Mouse (Mus musculus) adrenal gland, postnatal 14 days (tissue): ENCODE measurements around the gene Tacc3. TPM values are rescaled to one million over a fixed set of nuclear protein-coding genes. Genes with fewer than 3 reads are reported as not detected.
A peak's percentile ranks its signal among the peaks of the same experiment; 100 is the strongest.

Source experiments
- DNase-seq: peaks from one replicate; pipeline ENCODE4 v3.0.0; 2021; ENCODE audit warnings: mixed read lengths
- total RNA-seq: library from RNA; stranded (reverse); gene quantifications from 2 replicates; pipeline ENCODE4 v1.2.3, GENCODE M21; 2021

The Tacc3 gene
- total RNA-seq, 1 experiment from 2014 or later, result 16.8 TPM

GRCm38 (mm10) chr5:33723019-33723640, 65.2 kb downstream of the Tacc3 start:
- DNase-seq, result peak; percentile 18

GRCm38 (mm10) chr5:33723641-33724465, 65.9 kb downstream of the Tacc3 start:
- DNase-seq, result peak; percentile 19

- DNase-seq, result no peak
Observed at GRCm38 (mm10) chr5:33726081-33726647, 68.2 kb downstream of the Tacc3 start.

- DNase-seq, result no peak
Observed at GRCm38 (mm10) chr5:33726891-33727290, 69.0 kb downstream of the Tacc3 start.

Other genes with a start within 250 kb of the Tacc3 start
- gene Nkx1-1, start 224.2 kb upstream of the Tacc3 start, total RNA-seq, result not detected in 2 replicates
- 26.8 and 27.6 TPM in 2 replicates for gene Fam53a, start 28.5 kb upstream of the Tacc3 start, total RNA-seq
- gene Gm9903, start 28.2 kb upstream of the Tacc3 start, total RNA-seq, result 0.44 and 0.49 TPM in 2 replicates
- gene Slbp, start 5.6 kb upstream of the Tacc3 start, total RNA-seq, result 53.5 and 61.1 TPM in 2 replicates
- 20.0 and 25.1 TPM in 2 replicates for gene Tmem129, start 288 bp downstream of the Tacc3 start, total RNA-seq
- gene Fgfr3, start 63.5 kb downstream of the Tacc3 start, total RNA-seq, result 6.4 and 7.8 TPM in 2 replicates
- gene Letm1, start 124.7 kb downstream of the Tacc3 start, total RNA-seq, result 160 and 173 TPM in 2 replicates
- gene Nsd2, start 162.6 kb downstream of the Tacc3 start, total RNA-seq, result 52.4 and 55.2 TPM in 2 replicates